Mouse (Mus musculus): ENCODE data around the gene Nbas.

DNA sequence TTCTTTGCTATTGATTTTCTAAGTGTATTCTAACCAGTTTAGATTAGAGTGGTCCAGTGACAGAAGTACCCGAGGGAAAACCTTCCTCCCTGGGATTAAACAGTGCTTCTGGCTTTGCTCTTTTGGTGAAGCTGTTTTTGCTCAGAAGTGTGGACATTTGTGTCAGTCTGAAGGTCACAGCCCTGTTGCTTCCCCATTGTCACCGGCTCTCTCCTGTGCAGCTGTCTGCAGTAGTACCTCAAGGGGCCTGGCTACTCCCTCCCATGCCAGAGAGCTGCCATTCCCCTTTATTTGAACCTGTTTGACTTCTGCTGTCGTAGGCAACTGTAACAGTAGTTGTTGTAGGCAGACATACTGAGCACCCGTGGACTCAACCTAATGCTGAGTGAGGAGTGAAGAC lies 307.8 kb downstream of the Nbas start:
- TF ChIP-seq CTCF (IDR thresholded peaks at IDR 0.05; ENCODE audit: control insufficient read depth, insufficient read depth, insufficient read length) = no peak
- no peak for TF ChIP-seq MAX (IDR thresholded peaks at IDR 0.05)
- no peak for TF ChIP-seq MYOG (IDR thresholded peaks at IDR 0.05; ENCODE audit: control insufficient read depth, extremely low read depth, insufficient read length)

All from C2C12 (cell line).